Mouse (Mus musculus) embryonic facial prominence, embryonic 14.5 days (tissue): ENCODE measurements around the gene Strn. TPM values are rescaled to one million over a fixed set of nuclear protein-coding genes. Genes with fewer than 3 reads are reported as not detected.

Source experiments
- ATAC-seq: fragments of 200-750 bp; cut with Nextera tagmentation; 2 replicates; pipeline ENCODE4 v1.8.0; 2017; ENCODE audit warnings: low read depth, moderate number of reproducible peaks, moderate TSS enrichment
- DNase-seq: peaks from one replicate; pipeline ENCODE4 v3.0.0-alpha.2; 2015; ENCODE audit warnings: low spot score
- H3K27ac ChIP-seq: fragments of 300-500 bp; sonication (generic); replicated peaks from 2 replicates; pipeline ENCODE4 v1.5.1; 2014; ENCODE audit warnings: low read depth, mild to moderate bottlenecking, low read length, moderate library complexity
- H3K27me3 ChIP-seq: fragments of 300-500 bp; sonication (generic); replicated peaks from 2 replicates; pipeline ENCODE4 v1.6.1; 2014; ENCODE audit warnings: low read length; ENCODE audit not compliant: control insufficient read depth, insufficient read depth
- H3K36me3 ChIP-seq: fragments of 300-500 bp; sonication (generic); 2 replicates; pipeline ENCODE4 v1.6.1; 2014; ENCODE audit warnings: low read length, mixed read lengths; ENCODE audit not compliant: control insufficient read depth, insufficient read depth
- H3K4me1 ChIP-seq: fragments of 300-500 bp; sonication (generic); 2 replicates; pipeline ENCODE4 v1.6.1; 2014; ENCODE audit warnings: antibody characterized with exemption, low read length; ENCODE audit not compliant: control insufficient read depth, insufficient read depth
- H3K4me2 ChIP-seq: fragments of 300-500 bp; sonication (generic); 2 replicates; pipeline ENCODE4 v1.6.1; 2014; ENCODE audit warnings: low read depth, mild to moderate bottlenecking, low read length, moderate library complexity, mixed read lengths
- H3K4me3 ChIP-seq: fragments of 300-500 bp; sonication (generic); 2 replicates; pipeline ENCODE4 v1.5.1; 2014; ENCODE audit warnings: low read depth, mild to moderate bottlenecking, low read length
- H3K9ac ChIP-seq: fragments of 300-500 bp; sonication (generic); 2 replicates; pipeline ENCODE4 v1.6.1; 2014; ENCODE audit warnings: low read depth, mild to moderate bottlenecking, low read length, moderate library complexity, mixed read lengths
- H3K9me3 ChIP-seq: fragments of 300-500 bp; sonication (generic); 2 replicates; pipeline ENCODE4 v1.6.1; 2016; ENCODE audit warnings: low read length; ENCODE audit not compliant: control insufficient read depth
- WGBS: fragments of 180-500 bp; shearing (Covaris S2); extraction: QIAGEN DNeasy Blood & Tissue Kit; methylation state at CpG from one replicate; pipeline ENCODE4 v1.1.7; 2014; 5-methylcytosine and 5-hydroxymethylcytosine counted together
- polyA plus RNA-seq: library from polyadenylated mRNA; unstranded; fragments of >200 nt; fragmentation: Nextera tagmentation; extraction: Ambion mirVana; gene quantifications from 2 replicates; pipeline ENCODE4 v1.2.1, GENCODE M21; 2014

The Strn gene
- polyA plus RNA-seq, 1 experiment from 2014 or later, result 6.9 TPM

DNA sequence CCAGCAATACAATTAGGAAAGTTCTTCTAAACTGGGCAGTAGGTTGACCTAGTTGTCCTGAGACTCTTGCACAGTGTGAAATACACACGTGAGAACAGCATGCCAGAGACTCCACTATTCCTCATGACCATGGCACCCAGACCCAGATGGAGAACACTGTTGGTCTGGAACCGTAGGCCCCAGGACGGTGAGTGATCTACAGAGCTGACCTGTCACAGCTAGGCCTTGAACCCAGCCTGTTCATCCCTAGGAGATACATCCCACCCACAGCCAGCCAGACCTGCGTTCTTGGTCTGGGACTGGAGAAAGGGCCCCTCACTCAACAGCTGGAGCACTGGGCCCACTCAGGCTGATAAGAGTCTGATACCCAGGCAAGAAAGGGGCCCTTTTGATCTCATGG is 115.1 kb downstream of the Strn start:
- no peak for ATAC-seq
- H3K4me1 ChIP-seq, result no peaks in the 10 kb centered on the region
- H3K36me3 ChIP-seq, result no peaks in the 10 kb centered on the region
- H3K27ac ChIP-seq, result no peak overlapping the region
- no peak overlapping the region for H3K4me2 ChIP-seq
- H3K4me3 ChIP-seq, result no peak overlapping the region
- H3K9me3 ChIP-seq, result 0 out of 2 replicates have a peak, but pooled peaks cover 2% of the 10 kb centered on the region
- no peak overlapping the region for H3K9ac ChIP-seq
- no peaks in the 10 kb centered on the region for H3K27me3 ChIP-seq
- DNase-seq, result no peak
- WGBS, result 93% methylated on average over 4 of the region's 4 CpGs

DNA sequence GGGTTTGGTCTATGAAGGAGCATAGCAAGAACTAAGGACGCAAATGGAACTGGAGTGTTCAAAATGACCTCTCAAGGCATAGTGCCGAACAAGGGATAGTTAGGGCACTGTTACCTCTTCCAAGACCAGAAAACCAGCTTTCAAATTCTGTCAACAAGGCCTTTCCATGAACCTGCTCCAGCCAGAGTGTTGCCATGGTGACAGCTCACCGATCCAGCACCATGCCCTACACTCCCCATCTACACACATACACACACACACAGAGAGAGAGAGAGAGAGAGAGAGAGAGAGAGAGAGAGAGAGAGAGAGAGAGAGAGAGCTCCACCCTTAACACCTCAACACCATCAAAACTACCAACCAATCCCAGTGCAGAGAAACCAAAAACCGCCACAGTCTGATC is 116.3 kb downstream of the Strn start:
- Histone ChIP-seq H3K27me3 (no peaks in the 10 kb centered on the region), H3K9ac (no peak overlapping the region), H3K9me3 (0 out of 2 replicates have a peak, but pooled peaks cover 2% of the 10 kb centered on the region), H3K4me1 (no peaks in the 10 kb centered on the region), H3K4me3 (no peak overlapping the region), H3K4me2 (no peak overlapping the region), H3K36me3 (no peaks in the 10 kb centered on the region), H3K27ac (no peak overlapping the region)
- DNase-seq (no peak), ATAC-seq (no peak)
- 84% methylated on average over 4 of the region's 4 CpGs for WGBS

DNA sequence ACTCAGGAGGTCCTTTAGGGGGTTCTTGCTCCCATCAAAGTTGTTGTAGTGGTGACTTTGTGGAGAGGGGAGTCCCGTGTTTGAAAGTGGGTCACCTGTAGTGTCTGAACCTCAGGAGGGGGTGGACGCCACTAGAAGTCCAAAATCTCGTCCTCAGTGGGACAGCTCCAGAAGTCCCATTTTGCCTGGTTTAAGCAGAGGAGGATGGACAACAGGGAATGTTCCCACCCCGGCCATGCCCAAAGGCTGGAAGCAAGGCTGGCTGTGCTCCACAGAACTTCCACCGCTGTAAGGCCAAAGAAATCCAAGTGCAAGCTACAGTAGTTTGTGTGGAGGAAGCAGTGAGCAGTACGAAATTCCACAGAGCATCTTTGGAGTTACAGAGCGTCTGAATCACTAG is 117.0 kb downstream of the Strn start:
- Histone ChIP-seq H3K9ac (no peak overlapping the region), H3K36me3 (no peaks in the 10 kb centered on the region), H3K9me3 (no peaks in the 10 kb centered on the region), H3K4me1 (no peaks in the 10 kb centered on the region), H3K4me2 (no peak overlapping the region), H3K27me3 (no peaks in the 10 kb centered on the region), H3K27ac (no peak overlapping the region), H3K4me3 (no peak overlapping the region)
- ATAC-seq, result no peak
- DNase-seq, result no peak
- 92% methylated on average over 7 of the region's 7 CpGs for WGBS

DNA sequence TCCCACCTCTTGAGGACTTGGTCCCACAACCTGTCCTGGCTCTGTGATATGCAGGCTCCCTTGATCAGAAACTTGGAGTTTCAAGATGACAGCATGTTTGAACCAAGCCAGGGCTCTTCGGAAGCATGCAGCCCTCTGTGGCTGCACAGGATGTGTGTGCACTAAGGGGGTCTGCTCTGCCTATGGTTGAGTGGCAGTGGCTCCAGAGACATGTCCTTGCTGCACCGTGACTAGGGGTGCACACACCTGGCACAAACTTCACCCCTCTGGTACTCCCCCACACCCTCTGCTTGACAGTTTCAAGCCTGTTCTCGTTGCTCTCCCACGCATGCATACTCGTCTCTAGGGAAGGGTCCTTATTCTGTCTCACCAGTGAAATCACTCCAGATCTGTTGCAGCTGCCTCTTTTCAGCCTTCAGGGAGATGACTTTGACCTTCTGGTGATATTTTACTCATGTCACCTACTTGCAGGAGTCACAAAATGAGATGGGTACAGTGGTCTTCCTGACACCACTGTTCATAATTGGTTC is 118.8 kb downstream of the Strn start:
- DNase-seq (no peak), ATAC-seq (no peak)
- 75% methylated on average over 5 of the region's 5 CpGs for WGBS
- H3K4me2 ChIP-seq, result no peak overlapping the region
- H3K9ac ChIP-seq, result no peak overlapping the region
- no peak overlapping the region for H3K27ac ChIP-seq
- no peaks in the 10 kb centered on the region for H3K36me3 ChIP-seq
- no peaks in the 10 kb centered on the region for H3K27me3 ChIP-seq
- H3K4me1 ChIP-seq, result no peaks in the 10 kb centered on the region
- no peak overlapping the region for H3K4me3 ChIP-seq
- no peaks in the 10 kb centered on the region for H3K9me3 ChIP-seq

DNA sequence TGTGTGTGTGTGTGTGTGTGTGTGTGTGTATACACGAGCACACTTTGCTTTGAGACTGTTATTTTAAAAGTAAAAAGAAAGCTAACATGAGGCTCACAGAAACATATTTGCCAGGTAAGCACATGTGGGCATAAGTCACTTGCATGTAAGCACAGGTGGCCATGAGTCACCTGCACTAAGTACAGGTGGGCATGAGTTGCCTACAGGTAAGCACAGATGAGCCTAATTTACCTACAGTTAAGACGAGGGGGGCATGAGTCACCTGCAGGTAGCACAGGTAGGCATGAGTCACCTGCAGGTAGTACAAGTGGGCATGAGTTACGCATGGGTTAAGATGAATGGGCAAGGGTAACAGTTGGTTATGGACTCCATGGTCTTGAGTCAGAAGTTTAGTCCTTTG is 121.9 kb downstream of the Strn start:
- Histone ChIP-seq H3K9ac (no peak overlapping the region), H3K9me3 (no peaks in the 10 kb centered on the region), H3K4me2 (no peak overlapping the region), H3K4me1 (no peaks in the 10 kb centered on the region), H3K4me3 (no peak overlapping the region), H3K27ac (no peak overlapping the region), H3K36me3 (no peaks in the 10 kb centered on the region), H3K27me3 (no peaks in the 10 kb centered on the region)
- WGBS, result 88% methylated on average over 3 of the region's 3 CpGs
- no peak for ATAC-seq
- no peak for DNase-seq

DNA sequence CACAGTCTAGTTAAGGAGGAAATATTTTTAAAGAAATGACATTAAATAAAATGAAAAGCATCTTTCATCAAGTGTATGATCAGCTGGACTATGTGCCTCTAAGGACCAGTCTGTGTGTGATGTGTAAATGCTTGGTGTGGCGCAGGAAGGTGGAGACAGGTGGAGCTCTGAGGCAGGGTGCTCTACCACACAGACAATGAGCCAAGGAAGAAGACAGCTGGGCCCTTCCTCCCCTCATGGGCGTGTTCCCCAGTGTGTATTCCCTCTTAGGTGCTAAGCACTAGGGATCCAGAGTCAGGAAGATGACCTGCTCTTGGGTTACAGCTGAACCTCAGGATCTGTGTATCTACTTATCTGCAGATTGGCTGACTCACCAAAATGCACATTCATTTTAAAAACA is 122.5 kb downstream of the Strn start:
- Histone ChIP-seq H3K4me2 (no peak overlapping the region), H3K27ac (no peak overlapping the region), H3K9ac (no peak overlapping the region), H3K36me3 (no peaks in the 10 kb centered on the region), H3K4me3 (no peak overlapping the region), H3K4me1 (no peaks in the 10 kb centered on the region), H3K27me3 (no peaks in the 10 kb centered on the region), H3K9me3 (no peaks in the 10 kb centered on the region)
- 81% methylated on average over 2 of the region's 2 CpGs for WGBS
- DNase-seq, result no peak
- no peak for ATAC-seq

DNA sequence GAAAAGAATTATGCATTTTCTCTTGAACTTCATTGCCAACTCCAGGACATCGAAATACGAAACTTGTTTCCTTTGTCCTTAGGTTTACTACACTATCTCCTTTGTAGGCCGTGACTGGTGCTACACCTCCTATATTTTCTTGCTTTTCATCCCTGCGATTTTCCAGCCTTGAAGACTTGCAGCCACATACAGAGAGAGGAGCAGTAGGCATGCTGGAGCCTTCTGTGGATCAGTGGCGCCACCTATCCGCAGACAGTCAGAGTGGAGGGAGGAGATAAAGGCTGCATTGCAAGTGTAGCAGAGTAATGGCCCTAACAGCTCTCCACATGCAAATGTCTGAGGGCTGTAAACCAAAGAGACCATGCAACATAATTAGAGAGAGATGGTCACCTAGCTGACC is 125.9 kb downstream of the Strn start:
- ATAC-seq, result no peak
- DNase-seq, result no peak

DNA sequence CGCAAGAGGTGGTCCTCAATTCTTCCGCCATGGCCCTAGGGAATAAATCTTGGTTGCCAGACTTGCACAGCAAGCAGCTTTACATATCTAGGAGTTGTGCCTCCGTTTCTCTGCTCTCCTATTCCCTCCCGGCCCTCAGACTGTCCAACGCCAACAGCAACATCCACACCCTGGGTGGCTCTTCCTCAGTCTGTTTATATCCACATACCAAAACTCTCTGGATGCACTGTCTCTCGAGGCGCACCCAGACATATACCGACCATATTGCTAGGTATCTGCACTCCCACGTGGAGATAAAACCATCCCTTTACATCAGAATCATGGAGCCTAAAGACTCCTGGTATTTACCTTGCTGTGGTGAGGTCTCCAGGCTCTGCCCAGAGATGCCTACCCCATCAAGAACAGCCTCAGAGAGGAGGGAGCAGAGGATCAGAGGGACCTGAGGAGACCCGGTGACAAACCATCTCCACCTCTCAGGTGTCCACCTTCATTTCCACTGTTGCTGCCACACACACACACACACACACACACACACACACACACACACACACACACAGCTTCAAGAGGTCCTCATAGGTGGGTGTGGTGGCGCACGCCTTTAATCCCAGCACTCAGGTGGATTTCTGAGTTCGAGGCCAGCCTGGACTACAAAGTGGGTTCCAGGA is 127.7 kb downstream of the Strn start:
- H3K36me3 ChIP-seq, result no peaks in the 10 kb centered on the region
- DNase-seq (no peak), ATAC-seq (no peak)
- H3K27ac ChIP-seq, result no peak overlapping the region
- 84% methylated on average over 13 of the region's 13 CpGs for WGBS
- H3K4me2 ChIP-seq, result no peak overlapping the region
- no peaks in the 10 kb centered on the region for H3K9me3 ChIP-seq
- no peak overlapping the region for H3K4me3 ChIP-seq
- no peak overlapping the region for H3K9ac ChIP-seq
- H3K4me1 ChIP-seq, result no peaks in the 10 kb centered on the region
- no peaks in the 10 kb centered on the region for H3K27me3 ChIP-seq

More for the DNA sequence above, 125.9 kb downstream of the Strn start:
- Histone ChIP-seq H3K27ac (no peak overlapping the region), H3K36me3 (no peaks in the 10 kb centered on the region), H3K4me3 (no peak overlapping the region), H3K4me2 (no peak overlapping the region), H3K4me1 (no peaks in the 10 kb centered on the region), H3K27me3 (no peaks in the 10 kb centered on the region), H3K9ac (no peak overlapping the region), H3K9me3 (no peaks in the 10 kb centered on the region)
- 68% methylated on average over 6 of the region's 6 CpGs for WGBS

DNA sequence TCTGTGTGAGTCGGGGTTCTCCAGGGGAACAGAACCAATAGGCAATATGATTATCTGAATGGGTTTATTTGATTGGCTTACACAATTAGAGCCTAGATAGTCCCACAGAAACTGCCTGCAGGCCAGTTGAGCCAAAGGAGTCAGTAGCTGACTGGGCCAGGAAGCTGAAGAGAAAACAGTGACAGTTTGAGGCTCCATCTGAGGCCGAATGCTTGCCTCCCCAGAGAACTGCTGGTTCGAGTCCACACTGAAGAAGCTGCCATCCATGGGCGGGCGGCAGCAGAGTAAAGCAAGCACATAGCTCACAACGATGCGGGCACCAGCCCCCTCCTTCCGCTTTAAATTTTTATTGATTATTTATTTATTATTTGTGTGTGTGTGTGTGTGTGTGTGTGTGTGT is 128.3 kb downstream of the Strn start:
- no peaks in the 10 kb centered on the region for H3K4me1 ChIP-seq
- no peak overlapping the region for H3K4me3 ChIP-seq
- no peak for ATAC-seq
- H3K27ac ChIP-seq, result no peak overlapping the region
- no peaks in the 10 kb centered on the region for H3K27me3 ChIP-seq
- no peak overlapping the region for H3K4me2 ChIP-seq
- no peak overlapping the region for H3K9ac ChIP-seq
- no peak for DNase-seq
- no peaks in the 10 kb centered on the region for H3K36me3 ChIP-seq
- 75% methylated on average over 8 of the region's 8 CpGs for WGBS
- H3K9me3 ChIP-seq, result no peaks in the 10 kb centered on the region
